Mouse (Mus musculus): ENCODE measurements around the gene Map2k6. TPM values are rescaled to one million over a fixed set of nuclear protein-coding genes. Genes with fewer than 3 reads are reported as not detected.
A peak's percentile ranks its signal among the peaks of the same experiment; 100 is the strongest.

The Map2k6 gene
- polyA plus RNA-seq, 1 experiment from 2014 or later: 25.4 TPM

DNA sequence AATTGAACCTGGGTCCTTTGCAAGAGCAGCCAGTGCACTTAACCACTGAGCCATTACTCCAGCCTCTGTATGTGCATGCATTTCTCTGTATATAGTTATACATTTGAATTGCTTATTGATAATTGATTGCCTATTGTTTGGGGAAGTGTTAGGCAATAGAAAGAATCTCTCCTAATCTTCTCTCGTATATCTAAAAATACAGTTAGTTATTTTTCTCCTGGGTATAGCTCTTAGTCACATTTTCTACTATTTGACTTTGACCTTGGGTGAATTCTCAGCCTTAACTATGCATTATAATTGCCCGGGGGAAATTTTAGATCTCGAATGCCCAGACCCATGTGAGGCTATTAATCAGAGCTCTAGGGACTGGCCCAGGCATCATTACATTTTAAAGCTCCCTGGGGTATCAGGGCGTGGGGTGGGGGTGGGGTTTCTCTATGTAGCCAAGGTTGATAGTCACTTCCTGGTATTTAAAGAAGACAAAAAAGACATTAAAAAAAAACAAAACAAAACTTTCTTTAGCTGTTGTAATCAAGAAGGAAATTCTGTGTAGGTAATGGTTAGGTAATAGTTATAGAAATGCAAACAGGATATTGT lies 39.9 kb downstream of the Map2k6 start:
- no peak for DNase-seq
- H3K27ac ChIP-seq (ENCODE audit: low read depth): no peak overlapping the region
- no peak for TF ChIP-seq CTCF (IDR thresholded peaks at IDR 0.05; ENCODE audit: low read depth)
- H3K27me3 ChIP-seq (ENCODE audit: insufficient read depth, low read length): no peaks in the 10 kb centered on the region
- H3K9ac ChIP-seq: no peak overlapping the region
- no peaks in the 10 kb centered on the region for H3K4me1 ChIP-seq (ENCODE audit: insufficient read depth)
- no peak overlapping the region for H3K4me2 ChIP-seq
- no peaks in the 10 kb centered on the region for H3K9me3 ChIP-seq (ENCODE audit: low read depth, low read length)
- no peaks in the 10 kb centered on the region for H3K36me3 ChIP-seq (ENCODE audit: insufficient read depth)
- ATAC-seq (ENCODE audit: insufficient read depth): no peak
- no peak overlapping the region for H3K4me3 ChIP-seq (ENCODE audit: low read depth, low read length)
- WGBS: 59% methylated on average over 4 of the region's 4 CpGs

GRCm38 (mm10) chr11:110439354-110439753 lies 40.4 kb downstream of the Map2k6 start:
- no peaks in the 10 kb centered on the region for H3K36me3 ChIP-seq (ENCODE audit: insufficient read depth)
- H3K27me3 ChIP-seq (ENCODE audit: insufficient read depth, low read length): no peaks in the 10 kb centered on the region
- no peak overlapping the region for H3K9ac ChIP-seq
- TF ChIP-seq CTCF (IDR thresholded peaks at IDR 0.05; ENCODE audit: low read depth): no peak
- no peak overlapping the region for H3K4me3 ChIP-seq (ENCODE audit: low read depth, low read length)
- WGBS: 29% methylated on average over 7 of the region's 7 CpGs
- H3K9me3 ChIP-seq (ENCODE audit: low read depth, low read length): no peaks in the 10 kb centered on the region
- no peaks in the 10 kb centered on the region for H3K4me1 ChIP-seq (ENCODE audit: insufficient read depth)
- peak; percentile 75 for DNase-seq
- no peak overlapping the region for H3K27ac ChIP-seq (ENCODE audit: low read depth)
- ATAC-seq (ENCODE audit: insufficient read depth): peak; percentile 48; the same call in 1 of the 2 replicates
- H3K4me2 ChIP-seq: no peak overlapping the region

- no peak for DNase-seq
- Histone ChIP-seq H3K27ac (ENCODE audit: low read depth) (no peak overlapping the region), H3K4me3 (ENCODE audit: low read depth, low read length) (no peak overlapping the region), H3K4me1 (ENCODE audit: insufficient read depth) (peaks cover 16% of the 10 kb centered on the region), H3K9me3 (ENCODE audit: low read depth, low read length) (no peaks in the 10 kb centered on the region), H3K36me3 (ENCODE audit: insufficient read depth) (no peaks in the 10 kb centered on the region), H3K27me3 (ENCODE audit: insufficient read depth, low read length) (no peaks in the 10 kb centered on the region), H3K4me2 (no peak overlapping the region), H3K9ac (no peak overlapping the region)
- no peak for ATAC-seq (ENCODE audit: insufficient read depth)
- TF ChIP-seq CTCF (IDR thresholded peaks at IDR 0.05; ENCODE audit: low read depth): no peak
- WGBS: 77% methylated on average over 6 of the region's 6 CpGs
Measured at GRCm38 (mm10) chr11:110444576-110444975, 45.7 kb downstream of the Map2k6 start.

DNA sequence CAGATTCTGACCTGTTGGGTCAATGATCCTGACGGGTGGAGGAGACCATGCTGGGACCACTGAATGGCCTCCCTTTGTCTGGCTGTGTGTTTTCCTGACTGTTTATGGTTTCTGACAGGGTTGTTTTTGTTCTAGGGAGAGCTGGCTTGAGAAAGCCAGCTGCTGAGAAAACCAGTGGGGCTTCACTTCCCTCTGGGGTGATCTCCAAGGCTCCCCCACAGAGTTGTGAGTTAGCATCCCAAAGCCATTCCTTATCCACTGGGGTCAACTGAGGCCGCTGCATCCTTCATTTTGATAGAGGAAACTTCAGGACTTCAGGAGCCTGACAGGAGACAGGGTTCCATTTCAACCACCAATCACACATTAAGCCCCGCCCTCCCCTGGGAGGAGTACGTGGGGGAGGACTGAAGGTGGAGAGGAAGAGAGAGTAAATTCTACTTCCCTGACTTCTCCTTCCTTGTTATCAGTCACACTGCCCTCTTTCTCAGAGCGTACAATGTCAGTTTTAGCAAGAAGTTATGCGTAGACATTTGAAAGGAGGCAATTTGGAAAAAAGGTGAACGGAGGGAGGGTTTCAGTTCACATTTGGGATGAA lies 49.3 kb downstream of the Map2k6 start:
- DNase-seq (peak; percentile 76), ATAC-seq (ENCODE audit: insufficient read depth) (peak; percentile 61)
- Histone ChIP-seq H3K4me3 (ENCODE audit: low read depth, low read length) (peak overlapping the region; percentile 7; the same call in 1 of the 2 replicates), H3K27ac (ENCODE audit: low read depth) (peak overlapping the region; percentile 19; the same call in 1 of the 2 replicates), H3K9ac (no peak overlapping the region), H3K4me2 (peak overlapping the region; percentile 54), H3K4me1 (ENCODE audit: insufficient read depth) (peaks cover 35% of the 10 kb centered on the region), H3K27me3 (ENCODE audit: insufficient read depth, low read length) (no peaks in the 10 kb centered on the region), H3K36me3 (ENCODE audit: insufficient read depth) (no peaks in the 10 kb centered on the region), H3K9me3 (ENCODE audit: low read depth, low read length) (no peaks in the 10 kb centered on the region)
- 15% methylated on average over 7 of the region's 7 CpGs for WGBS
- TF ChIP-seq CTCF (IDR thresholded peaks at IDR 0.05; ENCODE audit: low read depth): no peak

DNA sequence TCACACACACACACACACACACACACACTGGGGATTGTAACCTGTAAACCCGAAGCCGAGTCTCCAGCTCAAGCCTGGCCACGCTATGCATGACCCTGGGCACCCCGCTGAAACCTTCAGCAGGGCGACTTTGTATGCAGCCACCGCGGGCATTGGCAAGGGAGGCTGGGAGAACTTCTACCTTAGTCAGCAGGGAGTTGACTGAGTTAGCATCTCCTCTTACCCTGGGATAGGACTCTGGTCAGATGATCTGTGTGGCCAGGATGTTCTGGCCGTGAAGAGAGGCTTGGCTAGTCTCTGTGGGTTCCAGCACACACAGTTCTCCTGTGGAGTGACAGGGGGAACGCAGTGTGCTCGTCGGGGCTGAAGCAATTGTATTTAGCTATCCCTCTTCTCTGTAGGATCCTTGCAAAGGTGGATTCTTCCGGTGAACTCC lies 49.8 kb downstream of the Map2k6 start:
- Histone ChIP-seq H3K9ac (peak overlapping the region; percentile 21), H3K27me3 (ENCODE audit: insufficient read depth, low read length) (no peaks in the 10 kb centered on the region), H3K27ac (ENCODE audit: low read depth) (peak overlapping the region; percentile 19; the same call in 1 of the 2 replicates), H3K4me3 (ENCODE audit: low read depth, low read length) (peak overlapping the region; percentile 7), H3K36me3 (ENCODE audit: insufficient read depth) (no peaks in the 10 kb centered on the region), H3K4me2 (peak overlapping the region; percentile 54), H3K4me1 (ENCODE audit: insufficient read depth) (peaks cover 35% of the 10 kb centered on the region), H3K9me3 (ENCODE audit: low read depth, low read length) (no peaks in the 10 kb centered on the region)
- peak; percentile 16 for DNase-seq
- ATAC-seq (ENCODE audit: insufficient read depth): no peak
- 7% methylated on average over 12 of the region's 12 CpGs for WGBS
- no peak for TF ChIP-seq CTCF (IDR thresholded peaks at IDR 0.05; ENCODE audit: low read depth)

- H3K9ac ChIP-seq: no peak overlapping the region; the same call in 1 of the 2 replicates
- DNase-seq (peak; percentile 44), ATAC-seq (ENCODE audit: insufficient read depth) (0 out of 2 replicates have a peak, but pooled peaks have one; percentile 6)
- no peaks in the 10 kb centered on the region for H3K36me3 ChIP-seq (ENCODE audit: insufficient read depth)
- no peak for TF ChIP-seq CTCF (IDR thresholded peaks at IDR 0.05; ENCODE audit: low read depth)
- peak overlapping the region; percentile 7; the same call in 1 of the 2 replicates for H3K4me3 ChIP-seq (ENCODE audit: low read depth, low read length)
- H3K27ac ChIP-seq (ENCODE audit: low read depth): no peak overlapping the region
- peaks cover 35% of the 10 kb centered on the region for H3K4me1 ChIP-seq (ENCODE audit: insufficient read depth)
- 15% methylated on average over 11 of the region's 11 CpGs for WGBS
- H3K27me3 ChIP-seq (ENCODE audit: insufficient read depth, low read length): no peaks in the 10 kb centered on the region
- H3K4me2 ChIP-seq: peak overlapping the region; percentile 54
- H3K9me3 ChIP-seq (ENCODE audit: low read depth, low read length): no peaks in the 10 kb centered on the region
Measured at GRCm38 (mm10) chr11:110449183-110449582, 50.3 kb downstream of the Map2k6 start.

DNA sequence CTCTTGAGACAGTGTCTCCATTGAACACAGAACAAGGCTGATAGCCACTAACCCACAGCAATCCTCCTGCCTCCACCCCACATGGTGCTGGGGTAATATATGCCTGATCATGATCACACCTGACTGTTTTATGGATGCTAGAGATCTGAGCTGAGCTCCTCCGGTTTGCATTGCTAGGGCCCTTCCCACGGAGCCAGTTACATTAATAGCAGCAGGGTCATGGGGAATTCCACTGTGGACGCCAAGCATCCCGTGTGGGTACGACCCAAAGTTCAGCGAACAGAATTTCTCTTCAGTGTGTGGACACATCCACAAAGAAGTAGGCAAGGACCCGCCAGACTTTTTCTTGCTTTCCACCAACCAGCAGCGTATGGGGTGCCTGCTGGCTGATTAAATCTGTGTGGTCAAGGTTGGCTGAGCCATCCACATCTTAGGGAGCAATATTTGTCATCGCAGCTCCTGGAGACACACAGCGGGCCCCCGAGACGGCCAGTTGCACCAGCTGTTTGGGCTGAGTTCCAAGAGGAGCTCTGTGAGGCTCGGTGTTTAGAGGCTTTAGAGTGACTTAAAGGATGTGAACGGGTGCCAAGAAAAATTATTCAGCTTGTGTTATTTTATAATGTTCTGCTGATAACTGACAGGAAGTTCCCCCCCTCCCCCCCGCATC lies 51.3 kb downstream of the Map2k6 start:
- no peak for TF ChIP-seq CTCF (IDR thresholded peaks at IDR 0.05; ENCODE audit: low read depth)
- H3K36me3 ChIP-seq (ENCODE audit: insufficient read depth): no peaks in the 10 kb centered on the region
- H3K9ac ChIP-seq: no peak overlapping the region
- ATAC-seq (ENCODE audit: insufficient read depth) (peak; percentile 75), DNase-seq (peak; percentile 98)
- no peaks in the 10 kb centered on the region for H3K27me3 ChIP-seq (ENCODE audit: insufficient read depth, low read length)
- H3K27ac ChIP-seq (ENCODE audit: low read depth): no peak overlapping the region
- 31% methylated on average over 15 of the region's 15 CpGs for WGBS
- peaks cover 35% of the 10 kb centered on the region for H3K4me1 ChIP-seq (ENCODE audit: insufficient read depth)
- H3K9me3 ChIP-seq (ENCODE audit: low read depth, low read length): no peaks in the 10 kb centered on the region
- H3K4me2 ChIP-seq: peak overlapping the region; percentile 40
- H3K4me3 ChIP-seq (ENCODE audit: low read depth, low read length): no peak overlapping the region
